Mouse (Mus musculus): ENCODE data around the gene Zfyve21.

GRCm38 (mm10) chr12:111872079-111872478, 58.1 kb downstream of the Zfyve21 start:
- TF ChIP-seq CTCF (IDR thresholded peaks at IDR 0.05; ENCODE audit: low read depth) (no peak), EP300 (IDR thresholded peaks at IDR 0.05; ENCODE audit: low read depth) (no peak)
